Mouse (Mus musculus) telencephalon, adult 2 months (tissue): ENCODE measurements around the gene Syt13.
A peak's percentile ranks its signal among the peaks of the same experiment; 100 is the strongest.

ENCODE experiments used
- DNase-seq: peaks from one replicate; pipeline ENCODE4 v3.0.0-alpha.2; 2011; ENCODE audit warnings: low read depth, low spot score

Syt13 gene

GRCm38 (mm10) chr2:92914933-92915553, at the start of gene Syt13:
TSS of gene Syt13 (plus strand) at chr2:92915098.
- DNase-seq, result peak; percentile 58

- no peak for DNase-seq
Observed at GRCm38 (mm10) chr2:92866616-92867015, 48.3 kb upstream of the Syt13 start.

- no peak for DNase-seq
Observed at GRCm38 (mm10) chr2:92870139-92870836, 44.6 kb upstream of the Syt13 start.

GRCm38 (mm10) chr2:92871093-92871686, 43.7 kb upstream of the Syt13 start:
- DNase-seq, result no peak

GRCm38 (mm10) chr2:92872652-92873051, 42.2 kb upstream of the Syt13 start:
- DNase-seq, result no peak

GRCm38 (mm10) chr2:92874592-92874991, 40.3 kb upstream of the Syt13 start:
- DNase-seq, result no peak

GRCm38 (mm10) chr2:92877488-92877887, 37.4 kb upstream of the Syt13 start:
- no peak for DNase-seq

GRCm38 (mm10) chr2:92883039-92883911, 31.6 kb upstream of the Syt13 start:
- DNase-seq, result peak; percentile 38

- DNase-seq, result no peak
Observed at GRCm38 (mm10) chr2:92883912-92884243, 31.0 kb upstream of the Syt13 start.

GRCm38 (mm10) chr2:92884976-92885375, 29.9 kb upstream of the Syt13 start:
- DNase-seq, result no peak

- DNase-seq, result no peak
Observed at GRCm38 (mm10) chr2:92886862-92887261, 28.0 kb upstream of the Syt13 start.

- DNase-seq, result no peak
Observed at GRCm38 (mm10) chr2:92892524-92892923, 22.4 kb upstream of the Syt13 start.

- no peak for DNase-seq
Observed at GRCm38 (mm10) chr2:92903650-92904049, 11.2 kb upstream of the Syt13 start.

GRCm38 (mm10) chr2:92904307-92904859, 10.5 kb upstream of the Syt13 start:
- peak; percentile 60 for DNase-seq

- no peak for DNase-seq
Observed at GRCm38 (mm10) chr2:92910371-92910770, 4.5 kb upstream of the Syt13 start.

GRCm38 (mm10) chr2:92912312-92912711, 2.6 kb upstream of the Syt13 start:
- no peak for DNase-seq

GRCm38 (mm10) chr2:92913295-92913694, 1.6 kb upstream of the Syt13 start:
- DNase-seq, result no peak

- DNase-seq, result no peak
Observed at GRCm38 (mm10) chr2:92915659-92916631, 1.0 kb downstream of the Syt13 start.

GRCm38 (mm10) chr2:92917405-92918142, 2.7 kb downstream of the Syt13 start:
- no peak for DNase-seq

GRCm38 (mm10) chr2:92920709-92921108, 5.8 kb downstream of the Syt13 start:
- DNase-seq, result peak; percentile 63
